Mouse (Mus musculus): ENCODE measurements around the gene Gpa33.

DNA sequence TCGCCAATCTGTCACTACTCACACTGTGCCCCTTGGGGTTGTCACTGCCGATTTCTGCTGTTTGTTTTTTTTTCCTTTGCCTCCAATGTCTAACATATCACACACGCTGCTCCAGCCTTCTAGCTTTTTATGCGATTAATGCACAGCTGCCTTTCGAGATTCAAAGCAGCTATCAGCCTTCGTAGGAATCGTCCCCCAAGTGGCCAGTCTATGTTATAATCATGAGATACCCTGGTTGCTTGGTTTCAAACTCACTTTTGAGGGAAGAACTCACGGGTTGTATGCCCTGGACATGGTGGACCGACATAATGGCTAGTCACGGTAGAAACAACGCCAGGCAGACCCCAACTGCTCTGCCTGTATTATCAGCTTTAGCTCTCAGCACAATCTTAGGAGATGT is 21.3 kb downstream of the Gpa33 start:
- TF ChIP-seq POLR2A (IDR thresholded peaks at IDR 0.05; ENCODE audit: insufficient read depth, low read length) (no peak), CTCF (IDR thresholded peaks at IDR 0.05; ENCODE audit: low read depth, low read length) (no peak), EP300 (IDR thresholded peaks at IDR 0.05; ENCODE audit: insufficient read depth, low read depth, low read length) (no peak)

All from ES-Bruce4 (cell line).